In genomic region chrX:11663187-11663829, GRCm38 (mm10) we compare ENCODE assay signal across 8 mouse cellular contexts.
DNase-seq lines count a peak whose midpoint lies in the region; ATAC-seq and TF ChIP-seq lines count a peak whose summit lies in the region.

No protein-coding gene starts in this region.

- ATAC-seq in heart, embryonic 11.5 days (replicated peaks; ENCODE audit: insufficient number of reproducible peaks, low FRiP score, low TSS enrichment) = no peak
- ATAC-seq in neural tube, embryonic 12.5 days (ENCODE audit: low FRiP score, low read depth) = peak; percentile 51; the same call in 1 of the 2 replicates
- no peak for ATAC-seq in liver, postnatal 0 days

- peaks cover 27% of the 10 kb centered on the region for H3K27me3 ChIP-seq in heart, embryonic 11.5 days (ENCODE audit: control insufficient read depth, insufficient read depth, low read length)
- peaks cover 4% of the 10 kb centered on the region; the same call in 1 of the 2 replicates for H3K27me3 ChIP-seq in neural tube, embryonic 12.5 days (replicated peaks)
- H3K27me3 ChIP-seq in liver, postnatal 0 days (ENCODE audit: insufficient read depth, low read length) = 0 out of 2 replicates have a peak, but pooled peaks cover 4% of the 10 kb centered on the region

- peaks cover 15% of the 10 kb centered on the region for H3K4me1 ChIP-seq in heart, embryonic 11.5 days (ENCODE audit: control insufficient read depth, insufficient read depth, low read length)
- H3K4me1 ChIP-seq in neural tube, embryonic 12.5 days = peaks cover 8% of the 10 kb centered on the region
- H3K4me1 ChIP-seq in liver, postnatal 0 days (ENCODE audit: insufficient read depth) = peaks cover 4% of the 10 kb centered on the region; the same call in 1 of the 2 replicates

- H3K36me3 ChIP-seq in heart, embryonic 11.5 days (ENCODE audit: control insufficient read depth, insufficient read depth, low read length) = no peaks in the 10 kb centered on the region
- H3K36me3 ChIP-seq in neural tube, embryonic 12.5 days = no peaks in the 10 kb centered on the region
- no peaks in the 10 kb centered on the region for H3K36me3 ChIP-seq in liver, postnatal 0 days (replicated peaks; ENCODE audit: insufficient read depth, low read length)

- no peak for TF ChIP-seq CTCF in liver, postnatal 0 days (IDR thresholded peaks at IDR 0.05; ENCODE audit: low read depth)

- H3K4me3 ChIP-seq in heart, embryonic 11.5 days (ENCODE audit: low read depth, low read length) = no peak overlapping the region
- H3K4me3 ChIP-seq in neural tube, embryonic 12.5 days = no peak overlapping the region
- no peak overlapping the region for H3K4me3 ChIP-seq in liver, postnatal 0 days (ENCODE audit: low read depth, low read length)

- no peaks in the 10 kb centered on the region for H3K9me3 ChIP-seq in heart, embryonic 11.5 days (replicated peaks; ENCODE audit: control insufficient read depth, low read length)
- H3K9me3 ChIP-seq in neural tube, embryonic 12.5 days = no peaks in the 10 kb centered on the region
- no peaks in the 10 kb centered on the region for H3K9me3 ChIP-seq in liver, postnatal 0 days (ENCODE audit: low read length)

- TF ChIP-seq EP300 in liver, postnatal 0 days (IDR thresholded peaks at IDR 0.05; ENCODE audit: low read depth) = no peak

- H3K4me2 ChIP-seq in heart, embryonic 11.5 days = no peak overlapping the region; the same call in 1 of the 2 replicates
- no peak overlapping the region for H3K4me2 ChIP-seq in neural tube, embryonic 12.5 days (replicated peaks)
- no peak overlapping the region for H3K4me2 ChIP-seq in liver, postnatal 0 days (ENCODE audit: low read depth, low read length)

- no peak overlapping the region for H3K9ac ChIP-seq in heart, embryonic 11.5 days (ENCODE audit: low read depth, low read length)
- no peak overlapping the region for H3K9ac ChIP-seq in neural tube, embryonic 12.5 days
- no peak overlapping the region for H3K9ac ChIP-seq in liver, postnatal 0 days (replicated peaks)

- WGBS in heart, embryonic 11.5 days (ENCODE audit: insufficient replicate concordance) = 36% methylated on average over 5 of the region's 6 CpGs
- 22% methylated on average over 6 of the region's 6 CpGs for WGBS in neural tube, embryonic 12.5 days
- WGBS in liver, postnatal 0 days (ENCODE audit: insufficient replicate concordance) = 60% methylated on average over 5 of the region's 6 CpGs

- no peak overlapping the region for H3K27ac ChIP-seq in heart, embryonic 11.5 days (ENCODE audit: low read depth, low read length)
- peak overlapping the region; percentile 7; the same call in 1 of the 2 replicates for H3K27ac ChIP-seq in neural tube, embryonic 12.5 days
- H3K27ac ChIP-seq in liver, postnatal 0 days (ENCODE audit: low read depth) = no peak overlapping the region

- DNase-seq in heart, adult 18-20 months = peak; percentile 13 to 46
- peak; percentile 48 for DNase-seq in embryo, embryonic 9.5 days (ENCODE audit: extremely low spot score)
- DNase-seq in kidney, adult 11 months = peak; percentile 36
- no peak for DNase-seq in liver, postnatal 0 days
- no peak for DNase-seq in spleen, postnatal 4 days (ENCODE audit: low spot score in 2 of 2)
- no peak for DNase-seq in adrenal gland, postnatal 25 days

Comparison
In these comparisons a context has a peak if more than half of its experiments do, and no peak if none do; other contexts are left out.
1. DNase-seq: peak in heart, adult 18-20 months (2 of 2), embryo, embryonic 9.5 days (single experiment) and kidney, adult 11 months (single experiment); none in liver, postnatal 0 days (single experiment), spleen, postnatal 4 days (0 of 2) and adrenal gland, postnatal 25 days (single experiment).